Mouse (Mus musculus): ENCODE measurements around the gene Cfap69. TPM values are rescaled to one million over a fixed set of nuclear protein-coding genes. Genes with fewer than 3 reads are reported as not detected.

The Cfap69 gene
- not detected for total RNA-seq (2023)

GRCm38 (mm10) chr5:5663655-5664370 is at the start of gene Cfap69:
Gene Cfap69, minus strand, starts transcription at chr5:5664239.

DNA sequence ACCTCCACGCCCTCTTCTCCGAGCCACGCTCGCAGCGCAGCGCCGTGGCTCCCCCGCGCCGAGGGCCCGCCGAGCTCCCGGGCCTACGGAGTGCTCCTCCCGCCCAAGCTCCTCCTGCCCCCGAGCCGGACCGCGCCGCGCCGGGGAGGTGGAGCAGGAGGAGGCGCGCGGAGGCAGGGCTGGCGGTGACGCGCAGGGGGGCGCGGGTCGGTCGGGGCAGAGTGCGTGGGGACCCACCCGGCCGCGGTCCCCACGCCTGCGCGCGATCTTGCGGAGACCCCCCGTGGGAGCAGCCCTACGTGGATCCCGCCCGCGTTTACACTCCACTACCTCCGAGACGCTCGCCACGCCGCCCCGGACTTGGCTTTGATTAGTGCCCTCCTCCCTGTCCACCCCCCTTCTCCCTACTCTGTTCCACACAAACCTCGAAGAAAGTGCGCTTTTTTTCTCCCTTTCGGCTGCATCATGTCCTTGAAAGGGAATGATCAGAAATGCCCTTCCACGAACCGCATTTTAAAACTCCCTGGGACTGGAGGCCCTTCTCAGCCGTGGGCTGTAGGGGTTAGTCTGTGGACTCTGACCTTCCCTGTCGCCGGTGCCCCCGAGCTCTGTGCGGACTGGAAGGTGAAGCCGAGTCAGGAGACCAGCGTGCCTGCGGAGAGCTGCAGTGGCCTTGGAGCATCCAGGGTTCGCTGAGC is 30.1 kb upstream of the Cfap69 start, which contains the start of gene Steap2:
Gene Steap2 (minus strand): TSS at position 623 of the 698 bp plus-strand sequence.

DNA sequence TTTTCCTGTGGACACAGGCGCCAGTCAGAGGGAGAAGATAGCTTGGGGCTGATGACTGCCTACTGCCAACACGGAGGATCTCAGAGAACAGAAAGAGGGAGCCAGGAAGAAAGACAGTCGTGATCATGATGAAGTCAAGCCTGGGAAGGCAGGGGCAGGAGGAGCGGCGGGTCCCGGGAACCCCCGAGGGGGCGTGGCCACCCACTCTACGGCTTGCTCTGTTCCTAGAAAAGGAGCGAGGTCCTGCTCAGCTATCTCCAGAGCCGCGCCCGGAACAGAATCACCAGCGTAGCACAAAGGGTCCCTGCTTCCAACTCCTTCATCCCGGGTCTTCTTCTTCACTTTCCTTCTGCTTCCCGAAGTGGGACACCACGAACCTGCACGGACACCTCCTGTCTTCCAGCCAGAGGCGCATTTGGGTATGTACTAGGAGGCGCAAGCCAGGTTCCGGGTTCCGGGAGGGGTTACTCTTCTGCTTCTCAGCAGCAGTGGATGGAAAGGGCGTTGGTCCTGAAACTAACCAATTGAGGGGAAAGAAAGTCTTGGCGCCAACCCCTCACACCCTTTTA is 90.2 kb downstream of the Cfap69 start, which contains the start of gene Gm8773:
Gene Gm8773 (plus strand): TSS at position 51 of the 569 bp plus-strand sequence.

GRCm38 (mm10) chr5:5559079-5559740 is 104.8 kb downstream of the Cfap69 start, which contains the start of gene Gtpbp10:
Gene Gtpbp10, minus strand, starts transcription at chr5:5559538.

Other genes with a start within 250 kb of the Cfap69 start
- 0.80 TPM for gene Cdk14, start 243.9 kb downstream of the Cfap69 start, total RNA-seq (2023)
- not detected for gene 1700015F17Rik, start 185.1 kb downstream of the Cfap69 start, total RNA-seq (2023)
- gene Cldn12, start 149.3 kb downstream of the Cfap69 start, total RNA-seq (2023), result 0.67 TPM
- gene Gtpbp10, start 104.7 kb downstream of the Cfap69 start, total RNA-seq (2023), result 21.7 TPM
- not detected for gene Gm8773, start 90.4 kb downstream of the Cfap69 start, total RNA-seq (2023)
- gene Steap2, start 30.3 kb upstream of the Cfap69 start, total RNA-seq (2023), result not detected
- not detected for gene Steap1, start 85.1 kb upstream of the Cfap69 start, total RNA-seq (2023)